Mouse (Mus musculus) adrenal gland, postnatal 25 days (tissue): Measurements from ENCODE around the gene Igflr1. TPM values are rescaled to one million over a fixed set of nuclear protein-coding genes. Genes with fewer than 3 reads are reported as not detected.

Experiments
- DNase-seq: peaks from one replicate; pipeline ENCODE4 v3.0.0; 2021; ENCODE audit warnings: mixed read lengths
- microRNA-seq, 2 experiments: library from miRNA; unstranded; fragments of <30 nt; microRNA quantifications; one replicate each; pipeline ENCODE4 v1.2.0; 2021
- total RNA-seq: library from RNA; stranded (reverse); gene quantifications from 2 replicates; pipeline ENCODE4 v1.2.3, GENCODE M21; 2021

Igflr1 gene
- total RNA-seq, 1 experiment from 2014 or later = 6.7 TPM

GRCm38 (mm10) chr7:30613529-30614112 is 48.4 kb downstream of the Igflr1 start:
- DNase-seq = peak; percentile 65

- no peak for DNase-seq
Observed at GRCm38 (mm10) chr7:30614454-30614853, 49.2 kb downstream of the Igflr1 start.

- DNase-seq = no peak
Observed at GRCm38 (mm10) chr7:30615049-30615760, 50.0 kb downstream of the Igflr1 start.

Small RNA genes lying within 50 kb of the gene (microRNA-seq; reads per million reads assigned to microRNA genes)
- 1.4 to 1.7 reads per million in 2 experiments for gene Gm38670
- 0 to 0.34 reads per million in 2 experiments for gene Mir3569

Other genes with a start within 250 kb of the Igflr1 start
- gene E130208F15Rik, start 243.7 kb upstream of the Igflr1 start, total RNA-seq = 1.5 and 2.0 TPM in 2 replicates
- gene Sdhaf1, start 241.5 kb upstream of the Igflr1 start, total RNA-seq = 13.1 and 14.1 TPM in 2 replicates
- 16.6 and 19.4 TPM in 2 replicates for gene Lrfn3, start 202.7 kb upstream of the Igflr1 start, total RNA-seq
- 14.9 and 15.0 TPM in 2 replicates for gene Tyrobp, start 151.7 kb upstream of the Igflr1 start, total RNA-seq
- gene Hcst, start 145.6 kb upstream of the Igflr1 start, total RNA-seq = 2.6 TPM in 1 of 2 replicates, not detected in the other
- 1.2 and 2.1 TPM in 2 replicates for gene Nfkbid, start 143.7 kb upstream of the Igflr1 start, total RNA-seq
- 19.6 and 29.9 TPM in 2 replicates for gene Aplp1, start 119.9 kb upstream of the Igflr1 start, total RNA-seq
- gene Kirrel2, start 107.7 kb upstream of the Igflr1 start, total RNA-seq = not detected in 2 replicates
- gene Nphs1, start 107.1 kb upstream of the Igflr1 start, total RNA-seq = not detected in 2 replicates
- 1.6 TPM in 1 of 2 replicates, not detected in the other for gene Prodh2, start 71.8 kb upstream of the Igflr1 start, total RNA-seq
- gene Arhgap33, start 30.4 kb upstream of the Igflr1 start, total RNA-seq = 5.6 and 7.4 TPM in 2 replicates
- 30.2 and 33.5 TPM in 2 replicates for gene Hspb6, start 13.2 kb upstream of the Igflr1 start, total RNA-seq
- 14.8 TPM in 2 replicates for gene Proser3, start 13.1 kb upstream of the Igflr1 start, total RNA-seq
- gene Lin37, start 5.6 kb upstream of the Igflr1 start, total RNA-seq = 56.9 and 67.6 TPM in 2 replicates
- 71.9 and 81.8 TPM in 2 replicates for gene U2af1l4, start 2.1 kb upstream of the Igflr1 start, total RNA-seq
- 6.3 and 8.0 TPM in 2 replicates for gene Gm49396, start 2.1 kb upstream of the Igflr1 start, total RNA-seq
- gene Psenen, start 1.8 kb upstream of the Igflr1 start, total RNA-seq = 148 and 160 TPM in 2 replicates
- 60.7 and 73.7 TPM in 2 replicates for gene Kmt2b, start 23.3 kb downstream of the Igflr1 start, total RNA-seq
- gene Zbtb32, start 33.5 kb downstream of the Igflr1 start, total RNA-seq = 0.33 and 0.71 TPM in 2 replicates
- gene Upk1a, start 47.4 kb downstream of the Igflr1 start, total RNA-seq = 0.36 TPM in 1 of 2 replicates, not detected in the other
- 1,003 and 1,219 TPM in 2 replicates for gene Cox6b1, start 60.7 kb downstream of the Igflr1 start, total RNA-seq
- gene Etv2, start 70.4 kb downstream of the Igflr1 start, total RNA-seq = not detected in 2 replicates
- 78.4 and 87.5 TPM in 2 replicates for gene Rbm42, start 84.9 kb downstream of the Igflr1 start, total RNA-seq
- gene Haus5, start 99.6 kb downstream of the Igflr1 start, total RNA-seq = 12.6 and 13.5 TPM in 2 replicates
- not detected in 2 replicates for gene Pmis2, start 106.2 kb downstream of the Igflr1 start, total RNA-seq
- gene 2200002J24Rik, start 133.5 kb downstream of the Igflr1 start, total RNA-seq = 5.5 and 11.1 TPM in 2 replicates
- 3.6 and 3.8 TPM in 2 replicates for gene Atp4a, start 146.8 kb downstream of the Igflr1 start, total RNA-seq
- gene Tmem147, start 164.1 kb downstream of the Igflr1 start, total RNA-seq = 209 TPM in 2 replicates
- not detected in 2 replicates for gene Gapdhs, start 178.3 kb downstream of the Igflr1 start, total RNA-seq
- gene Sbsn, start 186.0 kb downstream of the Igflr1 start, total RNA-seq = 310 and 338 TPM in 2 replicates
- 1.4 and 2.6 TPM in 2 replicates for gene Dmkn, start 198.3 kb downstream of the Igflr1 start, total RNA-seq
- gene Krtdap, start 222.5 kb downstream of the Igflr1 start, total RNA-seq = not detected in 2 replicates